Mouse (Mus musculus) MEL-GATA-1-ER (cell line): ENCODE measurements at regions not wholly inside any gene's neighbourhood (a gene's known extent, or its start where the extent isn't known, plus 50 kb on each side); places are given as distances from the start of the nearest gene placed in this dataset.

Experiments
- DNase-seq: peaks from one replicate; pipeline ENCODE4 v3.0.0-alpha.2; 2012; ENCODE audit warnings: low read depth; ENCODE audit errors: extremely low read depth

DNA sequence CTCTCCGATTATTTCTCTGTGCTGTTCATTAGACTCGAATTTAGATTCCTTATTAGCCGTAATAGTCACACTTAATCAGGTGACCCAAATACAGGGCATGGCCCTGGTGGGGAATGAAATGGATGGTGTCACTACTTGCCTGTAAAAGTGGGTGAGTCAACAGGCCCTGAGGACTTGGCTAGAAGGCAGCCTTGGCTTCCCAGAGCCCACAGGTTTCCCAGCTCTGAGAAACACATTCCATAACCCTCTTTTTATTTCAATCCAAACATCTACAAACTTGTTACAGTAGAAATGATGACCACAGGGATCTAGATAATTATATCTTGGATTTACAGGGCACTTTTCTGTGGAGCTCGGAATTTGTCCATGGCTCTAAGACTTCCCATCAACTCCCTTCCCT lies 105.2 kb upstream of the Slc7a11 start:
- no peak for DNase-seq

DNA sequence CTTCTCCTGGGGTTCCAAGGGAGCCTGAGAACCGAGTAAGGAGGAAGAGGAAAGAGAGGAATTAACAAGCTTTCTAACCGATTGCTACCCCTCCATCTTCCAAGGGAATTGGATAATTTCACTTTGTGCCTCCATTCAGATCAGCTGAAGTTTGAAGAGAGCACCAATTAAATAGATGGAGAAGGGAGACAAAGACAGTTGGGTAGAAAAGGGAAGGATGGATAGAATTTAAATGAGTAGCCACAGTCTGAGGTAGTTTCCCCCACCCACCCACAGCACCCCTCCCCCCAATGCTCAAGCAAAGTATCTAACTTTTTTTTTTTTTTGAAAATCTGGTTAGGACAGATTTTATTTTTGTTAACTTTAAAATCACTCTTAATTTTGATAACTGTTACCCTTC lies 87.2 kb upstream of the Slc7a11 start:
- DNase-seq: no peak

DNA sequence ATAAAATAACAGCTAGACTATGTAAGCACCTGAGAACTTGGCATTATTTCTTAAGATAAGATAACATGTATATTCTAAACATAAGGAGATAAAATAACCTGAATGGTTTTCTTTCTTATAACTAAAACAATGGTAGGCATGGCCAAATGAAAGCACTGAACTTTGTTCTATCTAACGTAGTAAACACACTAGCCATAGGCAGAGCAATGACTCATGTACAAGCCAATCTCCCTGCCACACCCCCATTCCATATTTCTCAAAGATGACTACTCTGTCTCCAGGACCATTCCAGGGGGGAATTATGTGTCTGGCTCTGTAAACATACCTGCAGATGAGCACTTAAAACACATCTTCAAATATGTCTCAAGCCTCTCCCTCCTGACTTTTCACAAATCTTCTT lies 80.6 kb upstream of the Slc7a11 start:
- no peak for DNase-seq

DNA sequence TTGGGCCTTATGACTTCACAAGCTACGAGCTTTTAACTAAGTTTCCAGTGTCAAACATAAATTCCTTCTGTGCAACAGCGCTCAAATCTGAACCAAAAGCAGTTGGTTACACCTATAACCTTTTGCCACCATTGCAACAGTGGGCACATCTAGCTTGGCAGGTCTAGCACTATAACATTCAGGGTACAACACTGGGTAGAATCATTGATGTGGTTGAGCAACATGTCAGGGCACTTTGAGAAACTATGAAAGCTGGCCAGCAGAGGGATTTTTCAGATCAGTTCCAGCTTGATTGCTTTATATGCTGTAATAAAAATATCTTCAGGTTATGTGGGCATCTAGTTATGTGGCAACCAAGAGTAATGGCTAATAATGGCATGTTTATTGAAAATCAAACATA lies 63.8 kb upstream of the Slc7a11 start:
- no peak for DNase-seq
